Mouse (Mus musculus): ENCODE measurements at regions not wholly inside any gene's neighbourhood (a gene's known extent, or its start where the extent isn't known, plus 50 kb on each side); places are given as distances from the start of the nearest gene placed in this dataset.

GRCm38 (mm10) chr2:103893805-103894204 is 64.0 kb upstream of the Lmo2 start:
- H3K4me3 ChIP-seq (ENCODE audit: low read depth, low read length) = no peak overlapping the region
- peaks cover 25% of the 10 kb centered on the region for H3K27me3 ChIP-seq (ENCODE audit: control insufficient read depth, insufficient read depth, low read length)
- H3K27ac ChIP-seq (ENCODE audit: low read depth) = no peak overlapping the region
- WGBS = 57% methylated on average over 2 of the region's 2 CpGs
- H3K36me3 ChIP-seq (replicated peaks; ENCODE audit: control insufficient read depth, insufficient read depth, low read length) = no peaks in the 10 kb centered on the region
- H3K4me1 ChIP-seq (ENCODE audit: control insufficient read depth, insufficient read depth) = peaks cover 12% of the 10 kb centered on the region
- no peak overlapping the region for H3K9ac ChIP-seq (replicated peaks; ENCODE audit: low read depth, low read length)
- H3K9me3 ChIP-seq (replicated peaks; ENCODE audit: control insufficient read depth, low read length) = no peaks in the 10 kb centered on the region
- no peak for TF ChIP-seq EP300 (IDR thresholded peaks at IDR 0.05; ENCODE audit: low read depth)
- TF ChIP-seq CTCF (IDR thresholded peaks at IDR 0.05; ENCODE audit: low read depth) = no peak
- ATAC-seq (ENCODE audit: insufficient read depth, low read depth) (no peak), DNase-seq (ENCODE audit: low spot score) (no peak)
- no peak overlapping the region for H3K4me2 ChIP-seq (ENCODE audit: low read depth, low read length)

GRCm38 (mm10) chr2:103894981-103895676 is 62.7 kb upstream of the Lmo2 start:
- peaks cover 15% of the 10 kb centered on the region for H3K27me3 ChIP-seq (ENCODE audit: control insufficient read depth, insufficient read depth, low read length)
- H3K27ac ChIP-seq (ENCODE audit: low read depth) = 0 out of 2 replicates have a peak overlapping the region, but pooled peaks have one; percentile 43
- no peaks in the 10 kb centered on the region for H3K9me3 ChIP-seq (replicated peaks; ENCODE audit: control insufficient read depth, low read length)
- no peak overlapping the region for H3K4me3 ChIP-seq (ENCODE audit: low read depth, low read length)
- peaks cover 17% of the 10 kb centered on the region for H3K4me1 ChIP-seq (ENCODE audit: control insufficient read depth, insufficient read depth)
- H3K4me2 ChIP-seq (ENCODE audit: low read depth, low read length) = no peak overlapping the region
- H3K36me3 ChIP-seq (replicated peaks; ENCODE audit: control insufficient read depth, insufficient read depth, low read length) = no peaks in the 10 kb centered on the region
- ATAC-seq (ENCODE audit: insufficient read depth, low read depth) (no peak), DNase-seq (ENCODE audit: low spot score) (no peak)
- WGBS = 73% methylated on average over 12 of the region's 12 CpGs
- no peak overlapping the region for H3K9ac ChIP-seq (replicated peaks; ENCODE audit: low read depth, low read length)
- no peak for TF ChIP-seq EP300 (IDR thresholded peaks at IDR 0.05; ENCODE audit: low read depth)
- TF ChIP-seq CTCF (IDR thresholded peaks at IDR 0.05; ENCODE audit: low read depth) = no peak

- peaks cover 21% of the 10 kb centered on the region for H3K4me1 ChIP-seq (ENCODE audit: control insufficient read depth, insufficient read depth)
- H3K4me2 ChIP-seq (ENCODE audit: low read depth, low read length) = no peak overlapping the region
Observed at GRCm38 (mm10) chr2:103896160-103896559, 61.6 kb upstream of the Lmo2 start.

GRCm38 (mm10) chr2:103896814-103897213 is 61.0 kb upstream of the Lmo2 start:
- H3K27ac ChIP-seq (ENCODE audit: low read depth) = peak overlapping the region; percentile 43; the same call in 1 of the 2 replicates
- peak; percentile 20 for DNase-seq (ENCODE audit: low spot score)
- H3K4me1 ChIP-seq (ENCODE audit: control insufficient read depth, insufficient read depth) = peaks cover 28% of the 10 kb centered on the region
- no peak overlapping the region for H3K9ac ChIP-seq (replicated peaks; ENCODE audit: low read depth, low read length)
- no peak for ATAC-seq (ENCODE audit: insufficient read depth, low read depth)
- H3K27me3 ChIP-seq (ENCODE audit: control insufficient read depth, insufficient read depth, low read length) = peaks cover 9% of the 10 kb centered on the region; the same call in 1 of the 2 replicates
- H3K4me3 ChIP-seq (ENCODE audit: low read depth, low read length) = no peak overlapping the region
- 33% methylated on average over 3 of the region's 3 CpGs for WGBS
- H3K36me3 ChIP-seq (replicated peaks; ENCODE audit: control insufficient read depth, insufficient read depth, low read length) = no peaks in the 10 kb centered on the region
- H3K4me2 ChIP-seq (ENCODE audit: low read depth, low read length) = no peak overlapping the region
- H3K9me3 ChIP-seq (replicated peaks; ENCODE audit: control insufficient read depth, low read length) = no peaks in the 10 kb centered on the region
- TF ChIP-seq CTCF (IDR thresholded peaks at IDR 0.05; ENCODE audit: low read depth) = 0 out of 2 replicates have a peak, but pooled peaks have one; percentile 7
- TF ChIP-seq EP300 (IDR thresholded peaks at IDR 0.05; ENCODE audit: low read depth) = no peak

More at GRCm38 (mm10) chr2:103896160-103896559, 61.6 kb upstream of the Lmo2 start:
- DNase-seq (ENCODE audit: low spot score) (peak; percentile 89), ATAC-seq (ENCODE audit: insufficient read depth, low read depth) (peak; percentile 87)
- Histone ChIP-seq H3K9ac (replicated peaks; ENCODE audit: low read depth, low read length) (no peak overlapping the region), H3K9me3 (replicated peaks; ENCODE audit: control insufficient read depth, low read length) (no peaks in the 10 kb centered on the region), H3K27ac (ENCODE audit: low read depth) (peak overlapping the region; percentile 43), H3K4me3 (ENCODE audit: low read depth, low read length) (no peak overlapping the region), H3K27me3 (ENCODE audit: control insufficient read depth, insufficient read depth, low read length) (peaks cover 15% of the 10 kb centered on the region), H3K36me3 (replicated peaks; ENCODE audit: control insufficient read depth, insufficient read depth, low read length) (no peaks in the 10 kb centered on the region)
- 2% methylated on average over 5 of the region's 5 CpGs for WGBS
- no peak for TF ChIP-seq CTCF (IDR thresholded peaks at IDR 0.05; ENCODE audit: low read depth)

- peak; percentile 27 for ATAC-seq (ENCODE audit: insufficient read depth, low read depth)
- Histone ChIP-seq H3K27me3 (ENCODE audit: control insufficient read depth, insufficient read depth, low read length) (no peaks in the 10 kb centered on the region; the same call in 1 of the 2 replicates), H3K9ac (replicated peaks; ENCODE audit: low read depth, low read length) (no peak overlapping the region), H3K27ac (ENCODE audit: low read depth) (no peak overlapping the region), H3K36me3 (replicated peaks; ENCODE audit: control insufficient read depth, insufficient read depth, low read length) (no peaks in the 10 kb centered on the region), H3K9me3 (replicated peaks; ENCODE audit: control insufficient read depth, low read length) (no peaks in the 10 kb centered on the region), H3K4me1 (ENCODE audit: control insufficient read depth, insufficient read depth) (peaks cover 29% of the 10 kb centered on the region), H3K4me2 (ENCODE audit: low read depth, low read length) (no peak overlapping the region), H3K4me3 (ENCODE audit: low read depth, low read length) (no peak overlapping the region)
- peak; percentile 50 for DNase-seq (ENCODE audit: low spot score)
- TF ChIP-seq CTCF (IDR thresholded peaks at IDR 0.05; ENCODE audit: low read depth) = no peak
- no peak for TF ChIP-seq EP300 (IDR thresholded peaks at IDR 0.05; ENCODE audit: low read depth)
- 41% methylated on average over 6 of the region's 6 CpGs for WGBS
Observed at GRCm38 (mm10) chr2:103899713-103900112, 58.1 kb upstream of the Lmo2 start.
